Mouse (Mus musculus): ENCODE results near the gene Uimc1.

DNA sequence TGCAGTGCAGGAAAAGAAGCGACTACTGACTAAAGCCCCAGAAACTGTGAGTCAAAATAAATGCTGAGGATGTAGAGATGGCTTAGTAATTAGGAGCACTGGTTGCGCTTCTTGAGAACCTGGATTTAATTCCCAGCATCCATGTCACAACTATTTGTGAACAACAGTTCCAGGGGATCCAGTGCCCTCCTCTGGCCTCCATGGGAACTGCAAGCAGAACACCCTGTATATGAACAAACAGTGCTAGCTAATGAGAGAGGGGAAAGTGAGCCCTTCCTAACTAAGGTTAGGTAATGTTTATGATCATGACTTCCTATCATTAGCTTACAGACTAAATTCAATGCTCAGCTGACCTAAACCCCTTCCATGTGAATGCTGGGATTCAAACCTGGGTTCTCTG is 42.1 kb downstream of the Uimc1 start:
- TF ChIP-seq CTCF (IDR thresholded peaks at IDR 0.05; ENCODE audit: extremely low read depth, insufficient read depth, low read length) (peak; percentile 15; the same call in 1 of the 2 replicates), POLR2A (IDR thresholded peaks at IDR 0.05; ENCODE audit: extremely low read depth, insufficient read depth, low read length) (no peak)
